ENCODE assay signal across 8 mouse cellular contexts in the genomic region with DNA sequence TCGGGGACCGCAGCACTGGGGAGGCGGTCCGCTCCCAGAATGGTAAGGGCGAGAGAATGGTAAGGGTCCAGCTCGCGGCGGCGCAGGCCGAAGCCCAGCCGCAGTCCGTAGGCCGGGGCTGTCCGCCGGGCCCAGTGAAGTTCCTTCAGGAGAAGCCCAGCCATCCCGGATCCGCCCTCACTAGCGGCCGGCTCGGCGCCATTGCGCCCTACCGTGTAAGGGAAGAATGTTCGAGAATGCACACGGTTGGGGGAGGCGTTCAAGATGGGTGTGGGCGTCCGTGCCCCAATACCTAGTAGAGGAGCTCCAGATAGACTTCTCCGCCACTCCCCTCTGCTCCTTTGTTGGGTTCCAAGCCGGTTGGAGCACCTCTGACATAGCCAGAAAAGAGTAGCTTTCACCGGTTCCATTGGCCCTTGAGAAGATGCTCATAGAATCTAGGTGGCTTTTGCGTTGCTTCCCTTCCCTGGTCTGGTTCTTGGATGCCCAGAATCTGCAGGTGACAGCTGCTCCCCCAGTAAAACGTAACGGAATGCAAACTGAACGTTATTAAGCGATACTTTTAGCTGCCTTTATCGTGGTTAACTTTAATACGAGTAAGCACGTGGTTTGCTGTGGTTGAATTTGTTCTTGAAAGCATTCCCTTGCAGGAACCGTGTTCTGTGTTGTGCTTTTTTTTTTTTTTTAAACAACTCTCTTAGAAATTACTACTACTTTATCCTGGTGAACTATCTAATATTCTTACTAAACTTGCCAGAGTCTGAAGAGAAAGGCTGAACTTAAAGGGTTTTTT. TPM values are rescaled to one million over a fixed set of nuclear protein-coding genes. Genes with fewer than 3 reads are reported as not detected.
DNase-seq lines count a peak whose midpoint lies in the region; ATAC-seq and TF ChIP-seq lines count a peak whose summit lies in the region.

No protein-coding gene starts in this region.

- TF ChIP-seq CTCF in cerebellum, adult 2 months (IDR thresholded peaks at IDR 0.05; ENCODE audit: borderline replicate concordance, insufficient read depth, low read depth, low read length), result no peak
- no peak for TF ChIP-seq CTCF in testis, adult 2 months (IDR thresholded peaks at IDR 0.05; ENCODE audit: control insufficient read depth, insufficient read depth, insufficient replicate concordance, low read depth, low read length)

- H3K27ac ChIP-seq in cerebellum, adult 2 months (ENCODE audit: insufficient read depth, low read length), result peak overlapping the region; percentile 71
- H3K27ac ChIP-seq in testis, adult 2 months (ENCODE audit: control insufficient read depth, insufficient read depth, low read depth, low read length), result peak overlapping the region; percentile 100
- H3K27ac ChIP-seq in stomach, embryonic 15.5 days, result peak overlapping the region; percentile 86

- H3K9me3 ChIP-seq in erythroblast, embryonic 14.5 days (ENCODE audit: control insufficient read depth, low read length), result no peaks in the 10 kb centered on the region
- H3K9me3 ChIP-seq in megakaryocyte, embryonic 14.5 days, result no peaks in the 10 kb centered on the region
- H3K9me3 ChIP-seq in stomach, embryonic 15.5 days, result no peaks in the 10 kb centered on the region

- ATAC-seq in stomach, embryonic 15.5 days (ENCODE audit: insufficient read depth, low FRiP score, low read depth), result peak; percentile 59

- TF ChIP-seq POLR2A in cerebellum, adult 2 months (IDR thresholded peaks at IDR 0.05; ENCODE audit: borderline replicate concordance, insufficient read depth, low read length), result no peak
- no peak for TF ChIP-seq POLR2A in testis, adult 2 months (IDR thresholded peaks at IDR 0.05; ENCODE audit: control insufficient read depth, low read depth, low read length)

- no peaks in the 10 kb centered on the region for H3K27me3 ChIP-seq in cerebellum, adult 2 months (ENCODE audit: control insufficient read depth, insufficient read depth, low read length)
- no peaks in the 10 kb centered on the region for H3K27me3 ChIP-seq in testis, adult 2 months (ENCODE audit: control insufficient read depth, insufficient read depth, low read length)
- H3K27me3 ChIP-seq in erythroblast, embryonic 14.5 days (ENCODE audit: control insufficient read depth), result no peaks in the 10 kb centered on the region
- H3K27me3 ChIP-seq in megakaryocyte, embryonic 14.5 days (replicated peaks), result no peaks in the 10 kb centered on the region
- no peaks in the 10 kb centered on the region for H3K27me3 ChIP-seq in stomach, embryonic 15.5 days (replicated peaks)

- no peak for DNase-seq in cerebellum, adult 2 months
- DNase-seq in cerebellum, postnatal 36 days, result no peak
- DNase-seq in testis, postnatal 14 days (ENCODE audit: low spot score), result no peak
- peak; percentile 42 to 66 for DNase-seq in kidney, postnatal 25 days

- WGBS in cerebellum, adult 2 months, result under 1% methylated on average over 40 of the region's 40 CpGs
- under 1% methylated on average over 40 of the region's 40 CpGs for WGBS in stomach, embryonic 15.5 days

- H3K4me2 ChIP-seq in stomach, embryonic 15.5 days, result peak overlapping the region; percentile 52

- peak overlapping the region; percentile 91 for H3K4me3 ChIP-seq in cerebellum, adult 2 months (replicated peaks; ENCODE audit: insufficient read depth, low read depth, low read length)
- H3K4me3 ChIP-seq in testis, adult 2 months (ENCODE audit: control insufficient read depth, low read depth, low read length), result peak overlapping the region; percentile 99
- H3K4me3 ChIP-seq in erythroblast, embryonic 14.5 days (replicated peaks), result peak overlapping the region; percentile 90
- peak overlapping the region; percentile 92 for H3K4me3 ChIP-seq in megakaryocyte, embryonic 14.5 days (replicated peaks)
- peak overlapping the region; percentile 77 for H3K4me3 ChIP-seq in stomach, embryonic 15.5 days (replicated peaks)

- peaks cover 2% of the 10 kb centered on the region; the same call in 1 of the 2 replicates for H3K36me3 ChIP-seq in testis, adult 2 months (ENCODE audit: control insufficient read depth, insufficient read depth, low read length)
- peaks cover 72% of the 10 kb centered on the region for H3K36me3 ChIP-seq in erythroblast, embryonic 14.5 days (ENCODE audit: control insufficient read depth)
- peaks cover 65% of the 10 kb centered on the region for H3K36me3 ChIP-seq in megakaryocyte, embryonic 14.5 days (replicated peaks; ENCODE audit: low read length)
- peaks cover 37% of the 10 kb centered on the region for H3K36me3 ChIP-seq in stomach, embryonic 15.5 days

- H3K9ac ChIP-seq in stomach, embryonic 15.5 days, result peak overlapping the region; percentile 87

- H3K4me1 ChIP-seq in cerebellum, adult 2 months (ENCODE audit: control insufficient read depth, insufficient read depth, low read length), result no peaks in the 10 kb centered on the region
- H3K4me1 ChIP-seq in testis, adult 2 months (ENCODE audit: control insufficient read depth, insufficient read depth, low read length), result no peaks in the 10 kb centered on the region
- H3K4me1 ChIP-seq in erythroblast, embryonic 14.5 days (ENCODE audit: control insufficient read depth), result peaks cover 27% of the 10 kb centered on the region
- peaks cover 31% of the 10 kb centered on the region for H3K4me1 ChIP-seq in megakaryocyte, embryonic 14.5 days
- no peaks in the 10 kb centered on the region for H3K4me1 ChIP-seq in stomach, embryonic 15.5 days

RNA-seq across cellular contexts. Expression of a gene that starts 0.6 kb away (rescaled TPM):
- 80.0 and 85.6 TPM in 2 replicates for polyA plus RNA-seq in cerebellum, adult 2 months (2012; rRNA removed)
- polyA plus RNA-seq in testis, adult 2 months (2012; rRNA removed), result 26.3 and 32.3 TPM in 2 replicates
- 3.9 and 6.6 TPM in 2 replicates for polyA plus RNA-seq in erythroblast, embryonic 14.5 days (2012)
- polyA plus RNA-seq in megakaryocyte, embryonic 14.5 days (2012; ENCODE audit: insufficient read depth, low replicate concordance), result 21.3 and 86.7 TPM in 2 replicates
- 147 and 163 TPM in 2 replicates for polyA plus RNA-seq in stomach, embryonic 15.5 days (2015; fragmentation: Nextera tagmentation; extraction: Ambion mirVana)

RNA-seq across cellular contexts. Expression of a gene that starts 1.3 kb away (rescaled TPM):
- 145 and 156 TPM in 2 replicates for polyA plus RNA-seq in cerebellum, adult 2 months (2012; rRNA removed)
- polyA plus RNA-seq in testis, adult 2 months (2012; rRNA removed), result 676 and 702 TPM in 2 replicates
- 2.7 and 2.9 TPM in 2 replicates for polyA plus RNA-seq in erythroblast, embryonic 14.5 days (2012)
- polyA plus RNA-seq in megakaryocyte, embryonic 14.5 days (2012; ENCODE audit: insufficient read depth, low replicate concordance), result 12.9 and 20.7 TPM in 2 replicates
- polyA plus RNA-seq in stomach, embryonic 15.5 days (2015; fragmentation: Nextera tagmentation; extraction: Ambion mirVana), result 369 and 399 TPM in 2 replicates

RNA-seq across cellular contexts. Expression of a gene that starts 6.8 kb away (rescaled TPM):
- 3.1 and 4.5 TPM in 2 replicates for polyA plus RNA-seq in cerebellum, adult 2 months (2012; rRNA removed)
- polyA plus RNA-seq in testis, adult 2 months (2012; rRNA removed), result 13.9 and 17.1 TPM in 2 replicates
- polyA plus RNA-seq in erythroblast, embryonic 14.5 days (2012), result 0.02 and 0.06 TPM in 2 replicates
- polyA plus RNA-seq in megakaryocyte, embryonic 14.5 days (2012; ENCODE audit: insufficient read depth, low replicate concordance), result not detected in 2 replicates
- 1.0 and 1.3 TPM in 2 replicates for polyA plus RNA-seq in stomach, embryonic 15.5 days (2015; fragmentation: Nextera tagmentation; extraction: Ambion mirVana)

RNA-seq across cellular contexts. Expression of a gene that starts 23.6 kb away (rescaled TPM):
- polyA plus RNA-seq in cerebellum, adult 2 months (2012; rRNA removed), result 1.4 and 1.7 TPM in 2 replicates
- 1.9 and 2.9 TPM in 2 replicates for polyA plus RNA-seq in testis, adult 2 months (2012; rRNA removed)
- polyA plus RNA-seq in erythroblast, embryonic 14.5 days (2012), result 0.18 TPM in 1 of 2 replicates, not detected in the other
- polyA plus RNA-seq in megakaryocyte, embryonic 14.5 days (2012; ENCODE audit: insufficient read depth, low replicate concordance), result not detected in 2 replicates
- polyA plus RNA-seq in stomach, embryonic 15.5 days (2015; fragmentation: Nextera tagmentation; extraction: Ambion mirVana), result 1.2 and 1.6 TPM in 2 replicates

RNA-seq across cellular contexts. Expression of a gene that starts 41.0 kb away (rescaled TPM):
- 0.51 and 0.62 TPM in 2 replicates for polyA plus RNA-seq in cerebellum, adult 2 months (2012; rRNA removed)
- polyA plus RNA-seq in testis, adult 2 months (2012; rRNA removed), result 0.10 TPM in 2 replicates
- polyA plus RNA-seq in erythroblast, embryonic 14.5 days (2012), result not detected in 2 replicates
- not detected in 2 replicates for polyA plus RNA-seq in megakaryocyte, embryonic 14.5 days (2012; ENCODE audit: insufficient read depth, low replicate concordance)
- 0.06 TPM in 1 of 2 replicates, not detected in the other for polyA plus RNA-seq in stomach, embryonic 15.5 days (2015; fragmentation: Nextera tagmentation; extraction: Ambion mirVana)

Comparison
In these comparisons a context has a peak if more than half of its experiments do, and no peak if none do; other contexts are left out.
1. DNase-seq: peak in kidney, postnatal 25 days (2 of 2); none in cerebellum, adult 2 months (0 of 2), cerebellum, postnatal 36 days (0 of 2) and testis, postnatal 14 days (single experiment).
2. Peak in every context shown above with its lines, with median percentiles within 50 percentile points of each other: H3K27ac ChIP-seq and H3K4me3 ChIP-seq.